Mouse (Mus musculus): Measurements from ENCODE around the gene B130006D01Rik.

B130006D01Rik gene

GRCm38 (mm10) chr11:95723287-95723686, at the start of gene B130006D01Rik:
Gene B130006D01Rik, plus strand, starts transcription at chr11:95723587.
- DNase-seq (ENCODE audit: low spot score in 2 of 2) = no peak

GRCm38 (mm10) chr11:95675498-95675897, 47.9 kb upstream of the B130006D01Rik start:
- no peak for DNase-seq (ENCODE audit: low spot score in 2 of 2)

GRCm38 (mm10) chr11:95676307-95676706, 47.1 kb upstream of the B130006D01Rik start:
- DNase-seq (ENCODE audit: low spot score in 2 of 2) = no peak

GRCm38 (mm10) chr11:95677925-95678701, 45.3 kb upstream of the B130006D01Rik start:
- no peak for DNase-seq (ENCODE audit: low spot score in 2 of 2)

GRCm38 (mm10) chr11:95681995-95682601, 41.3 kb upstream of the B130006D01Rik start:
- no peak for DNase-seq (ENCODE audit: low spot score in 2 of 2)

- no peak for DNase-seq (ENCODE audit: low spot score in 2 of 2)
Measured at GRCm38 (mm10) chr11:95682946-95683345, 40.4 kb upstream of the B130006D01Rik start.

GRCm38 (mm10) chr11:95686031-95686430, 37.4 kb upstream of the B130006D01Rik start:
- peak; percentile 61 to 79 for DNase-seq (ENCODE audit: low spot score in 2 of 2)

- no peak for DNase-seq (ENCODE audit: low spot score in 2 of 2)
Measured at GRCm38 (mm10) chr11:95687084-95687656, 36.2 kb upstream of the B130006D01Rik start.

GRCm38 (mm10) chr11:95688515-95688914, 34.9 kb upstream of the B130006D01Rik start:
- peak; percentile 73 to 79 for DNase-seq (ENCODE audit: low spot score in 2 of 2)

- peak; percentile 23 to 35 for DNase-seq (ENCODE audit: low spot score in 2 of 2)
Measured at GRCm38 (mm10) chr11:95688981-95689380, 34.4 kb upstream of the B130006D01Rik start.

- no peak for DNase-seq (ENCODE audit: low spot score in 2 of 2)
Measured at GRCm38 (mm10) chr11:95689544-95689943, 33.8 kb upstream of the B130006D01Rik start.

- DNase-seq (ENCODE audit: low spot score in 2 of 2) = no peak
Measured at GRCm38 (mm10) chr11:95698541-95698940, 24.8 kb upstream of the B130006D01Rik start.

- no peak for DNase-seq (ENCODE audit: low spot score in 2 of 2)
Measured at GRCm38 (mm10) chr11:95700778-95701739, 22.3 kb upstream of the B130006D01Rik start.

- DNase-seq (ENCODE audit: low spot score in 2 of 2) = no peak
Measured at GRCm38 (mm10) chr11:95704032-95704969, 19.1 kb upstream of the B130006D01Rik start.

GRCm38 (mm10) chr11:95704970-95705330, 18.4 kb upstream of the B130006D01Rik start:
- DNase-seq (ENCODE audit: low spot score in 2 of 2) = no peak

- DNase-seq (ENCODE audit: low spot score in 2 of 2) = no peak
Measured at GRCm38 (mm10) chr11:95709534-95710040, 13.8 kb upstream of the B130006D01Rik start.

- DNase-seq (ENCODE audit: low spot score in 2 of 2) = no peak
Measured at GRCm38 (mm10) chr11:95710478-95710877, 12.9 kb upstream of the B130006D01Rik start.

- DNase-seq (ENCODE audit: low spot score in 2 of 2) = peak; percentile 35 to 41
Measured at GRCm38 (mm10) chr11:95712085-95712562, 11.3 kb upstream of the B130006D01Rik start.

GRCm38 (mm10) chr11:95712563-95713224, 10.7 kb upstream of the B130006D01Rik start, which contains the start of gene Zfp652:
Gene Zfp652, plus strand, starts transcription at chr11:95712673.
- peak; percentile 81 to 87 for DNase-seq (ENCODE audit: low spot score in 2 of 2)

Measured in heart, adult 9 months (tissue).